ENCODE assay signal across 20 mouse cellular contexts in the genomic region with DNA sequence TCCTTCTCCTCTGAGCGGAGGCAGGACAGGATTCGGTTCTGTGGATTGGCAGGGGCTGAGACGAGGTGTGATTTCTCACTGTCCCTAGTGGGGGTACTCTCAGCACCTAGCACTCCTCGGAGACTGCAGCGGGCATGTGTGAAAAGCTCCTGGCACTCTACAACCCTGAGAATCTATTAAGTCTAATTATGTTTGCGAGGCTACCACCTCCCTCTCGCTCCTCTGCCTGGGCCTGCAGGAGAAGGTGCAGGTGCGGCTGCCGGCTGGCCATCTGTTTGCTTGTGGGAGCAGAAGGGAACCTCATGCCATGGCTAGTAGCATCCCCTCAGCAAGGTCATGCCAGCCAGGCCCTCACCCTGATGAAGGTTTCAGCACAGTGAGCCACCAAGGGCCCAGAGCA.
DNase-seq lines count a peak whose midpoint lies in the region; ATAC-seq and TF ChIP-seq lines count a peak whose summit lies in the region.
"Had no signal": no experiment of that assay in that cellular context is flagged by ENCODE, and none has a peak within 500 bp of the region (broad histone marks: within the 10 kb centered on the region; RNA-seq: fewer than 3 reads in every experiment).

No protein-coding gene starts in this region.

- intact Hi-C loops in gastrocnemius, postnatal 36 days (cut with DNase I): no loop called here

- H3K36me3 ChIP-seq in hindbrain, embryonic 11.5 days (ENCODE audit: control insufficient read depth, insufficient read depth, low read length): no peaks in the 10 kb centered on the region
- no peaks in the 10 kb centered on the region for H3K36me3 ChIP-seq in hindbrain, embryonic 12.5 days
- H3K36me3 ChIP-seq in forebrain, embryonic 13.5 days (ENCODE audit: poor library complexity, severe bottlenecking): no peaks in the 10 kb centered on the region
- H3K36me3 ChIP-seq: embryonic facial prominence, embryonic 15.5 days; heart, embryonic 15.5 days; limb, embryonic 10.5 days; liver, embryonic 12.5 days had no signal

- 0 out of 2 replicates have a peak overlapping the region, but pooled peaks have one; percentile 11 for H3K9ac ChIP-seq in hindbrain, embryonic 11.5 days (ENCODE audit: low read depth, low read length)
- no peak overlapping the region for H3K9ac ChIP-seq in hindbrain, embryonic 12.5 days
- no peak overlapping the region for H3K9ac ChIP-seq in forebrain, embryonic 13.5 days
- H3K9ac ChIP-seq: embryonic facial prominence, embryonic 15.5 days; heart, embryonic 15.5 days; liver, embryonic 12.5 days; lung, embryonic 14.5 days had no signal

- H3K27ac ChIP-seq in hindbrain, embryonic 11.5 days (ENCODE audit: low read depth, low read length): no peak overlapping the region
- no peak overlapping the region for H3K27ac ChIP-seq in hindbrain, embryonic 12.5 days
- no peak overlapping the region for H3K27ac ChIP-seq in cerebellum, adult 2 months (ENCODE audit: insufficient read depth, low read length)
- no peak overlapping the region for H3K27ac ChIP-seq in forebrain, embryonic 13.5 days
- H3K27ac ChIP-seq: embryonic facial prominence, embryonic 15.5 days; heart, adult 2 months; heart, embryonic 15.5 days; layer of hippocampus, adult 2 months; limb, embryonic 10.5 days; liver, embryonic 12.5 days; macrophage had no signal

- peaks cover 9% of the 10 kb centered on the region; the same call in 1 of the 2 replicates for H3K27me3 ChIP-seq in hindbrain, embryonic 11.5 days (ENCODE audit: control insufficient read depth, insufficient read depth, low read length)
- peaks cover 39% of the 10 kb centered on the region for H3K27me3 ChIP-seq in hindbrain, embryonic 12.5 days
- no peaks in the 10 kb centered on the region for H3K27me3 ChIP-seq in cerebellum, adult 2 months (ENCODE audit: control insufficient read depth, insufficient read depth, low read length)
- 0 out of 2 replicates have a peak, but pooled peaks cover 8% of the 10 kb centered on the region for H3K27me3 ChIP-seq in forebrain, embryonic 13.5 days
- H3K27me3 ChIP-seq: embryonic facial prominence, embryonic 15.5 days; heart, embryonic 15.5 days had no signal

- TF ChIP-seq POLR2A in cerebellum, adult 2 months (IDR thresholded peaks at IDR 0.05; ENCODE audit: borderline replicate concordance, insufficient read depth, low read length): no peak

- no peaks in the 10 kb centered on the region for H3K9me3 ChIP-seq in hindbrain, embryonic 11.5 days (ENCODE audit: control insufficient read depth, low read length)
- H3K9me3 ChIP-seq in hindbrain, embryonic 12.5 days (replicated peaks): no peaks in the 10 kb centered on the region
- H3K9me3 ChIP-seq in forebrain, embryonic 13.5 days (replicated peaks): no peaks in the 10 kb centered on the region
- H3K9me3 ChIP-seq: embryonic facial prominence, embryonic 15.5 days; heart, embryonic 15.5 days; limb, embryonic 10.5 days; liver, embryonic 12.5 days had no signal

- H3K4me2 ChIP-seq in hindbrain, embryonic 11.5 days (replicated peaks; ENCODE audit: low read depth, low read length): no peak overlapping the region
- H3K4me2 ChIP-seq in hindbrain, embryonic 12.5 days (replicated peaks): no peak overlapping the region
- H3K4me2 ChIP-seq in forebrain, embryonic 13.5 days: no peak overlapping the region
- H3K4me2 ChIP-seq: embryonic facial prominence, embryonic 15.5 days; heart, embryonic 15.5 days; liver, embryonic 12.5 days; lung, embryonic 14.5 days had no signal

- no peak for ATAC-seq in hindbrain, embryonic 11.5 days (ENCODE audit: low FRiP score)
- no peak for ATAC-seq in hindbrain, embryonic 12.5 days (ENCODE audit: low FRiP score)
- ATAC-seq in forebrain, embryonic 13.5 days: peak; percentile 54
- no peak for ATAC-seq in granulocyte monocyte progenitor cell, adult 5-6 weeks (replicated peaks; ENCODE audit: poor library complexity, severe bottlenecking)
- ATAC-seq: intestine, postnatal 0 days; liver, embryonic 12.5 days had no signal

- no peak for DNase-seq in hindbrain, embryonic 11.5 days (ENCODE audit: low spot score)
- peak; percentile 61 for DNase-seq in brain, adult 2 months (ENCODE audit: low read depth, low spot score)
- peak; percentile 57 to 67 for DNase-seq in cerebellum, adult 2 months
- no peak for DNase-seq in gastrocnemius, postnatal 36 days
- no peak for DNase-seq in spleen, adult 18-20 months
- DNase-seq: adrenal gland, postnatal 10 days; heart, adult 2 months; lung, embryonic 14.5 days; midbrain, embryonic 14.5 days; right cerebral cortex, postnatal 25 days had no signal

- TF ChIP-seq CTCF in cerebellum, adult 2 months (IDR thresholded peaks at IDR 0.05; ENCODE audit: borderline replicate concordance, insufficient read depth, low read depth, low read length): no peak

- H3K4me3 ChIP-seq in hindbrain, embryonic 11.5 days (ENCODE audit: low read depth, low read length): no peak overlapping the region
- H3K4me3 ChIP-seq in hindbrain, embryonic 12.5 days: no peak overlapping the region
- no peak overlapping the region for H3K4me3 ChIP-seq in cerebellum, adult 2 months (replicated peaks; ENCODE audit: insufficient read depth, low read depth, low read length)
- no peak overlapping the region for H3K4me3 ChIP-seq in forebrain, embryonic 13.5 days
- H3K4me3 ChIP-seq: embryonic facial prominence, embryonic 15.5 days; heart, adult 2 months; heart, embryonic 15.5 days; layer of hippocampus, adult 2 months; limb, embryonic 10.5 days; liver, embryonic 12.5 days had no signal

- WGBS in hindbrain, embryonic 11.5 days: 59% methylated on average over 9 of the region's 9 CpGs
- 59% methylated on average over 9 of the region's 9 CpGs for WGBS in hindbrain, embryonic 12.5 days
- WGBS in cerebellum, adult 2 months: 25% methylated on average over 9 of the region's 9 CpGs
- 37% methylated on average over 9 of the region's 9 CpGs for WGBS in forebrain, embryonic 13.5 days

- peaks cover 10% of the 10 kb centered on the region for H3K4me1 ChIP-seq in hindbrain, embryonic 11.5 days (replicated peaks; ENCODE audit: control insufficient read depth, insufficient read depth, low read length)
- peaks cover 39% of the 10 kb centered on the region for H3K4me1 ChIP-seq in hindbrain, embryonic 12.5 days
- peaks cover 13% of the 10 kb centered on the region for H3K4me1 ChIP-seq in cerebellum, adult 2 months (ENCODE audit: control insufficient read depth, insufficient read depth, low read length)
- H3K4me1 ChIP-seq in forebrain, embryonic 13.5 days: peaks cover 54% of the 10 kb centered on the region
- H3K4me1 ChIP-seq: heart, embryonic 15.5 days; liver, embryonic 12.5 days had no signal

Comparison
In these comparisons a context has a peak if more than half of its experiments do, and no peak if none do; other contexts are left out.
1. DNase-seq: peak in brain, adult 2 months (single experiment) and cerebellum, adult 2 months (2 of 2); none in hindbrain, embryonic 11.5 days (single experiment), gastrocnemius, postnatal 36 days (0 of 2) and spleen, adult 18-20 months (0 of 2).